Mouse (Mus musculus): ENCODE results near the gene 1810009A15Rik. TPM values are rescaled to one million over a fixed set of nuclear protein-coding genes. Genes with fewer than 3 reads are reported as not detected.

Gene 1810009A15Rik
- total RNA-seq, 2 experiments from 2014 or later, result 16.4 to 21.4 TPM

GRCm38 (mm10) chr19:8919000-8919399 is 30.3 kb downstream of the 1810009A15Rik start:
- no peak for DNase-seq
- intact Hi-C loops (cut with DNase I), result no loop called here

- intact Hi-C loops (cut with DNase I), result no loop called here
- no peak for DNase-seq
Observed at GRCm38 (mm10) chr19:8919684-8920072, 31.0 kb downstream of the 1810009A15Rik start.

GRCm38 (mm10) chr19:8920073-8920736 is 31.6 kb downstream of the 1810009A15Rik start, which contains the start of gene B3gat3:
TSS of gene B3gat3 (plus strand) at chr19:8920374.
- intact Hi-C loops (cut with DNase I), result no loop called here
- peak; percentile 94 for DNase-seq

- intact Hi-C loops (cut with DNase I), result no loop called here
Observed at GRCm38 (mm10) chr19:8920836-8921291, 32.2 kb downstream of the 1810009A15Rik start.

GRCm38 (mm10) chr19:8921741-8922140 is 33.1 kb downstream of the 1810009A15Rik start:
- no peak for DNase-seq
- intact Hi-C loops (cut with DNase I), result no loop called here

More at GRCm38 (mm10) chr19:8920836-8921291, 32.2 kb downstream of the 1810009A15Rik start:
- no peak for DNase-seq

GRCm38 (mm10) chr19:8926766-8927165 is 38.1 kb downstream of the 1810009A15Rik start:
- no peak for DNase-seq
- intact Hi-C loops (cut with DNase I), result no loop called here

GRCm38 (mm10) chr19:8927891-8928525 is 39.4 kb downstream of the 1810009A15Rik start:
- intact Hi-C loops (cut with DNase I), result no loop called here
- DNase-seq, result no peak

- intact Hi-C loops (cut with DNase I), result no loop called here
- peak; percentile 71 for DNase-seq
Observed at GRCm38 (mm10) chr19:8928689-8929223, 40.1 kb downstream of the 1810009A15Rik start.

GRCm38 (mm10) chr19:8929224-8930088 is 40.8 kb downstream of the 1810009A15Rik start, which contains the start of the genes Rom1 and Eml3:
TSS of gene Rom1 (minus strand) at chr19:8929356.
TSS of gene Eml3 (plus strand) at chr19:8929552.
- DNase-seq, result peak; percentile 73
- intact Hi-C loops (cut with DNase I), result no loop called here

GRCm38 (mm10) chr19:8930117-8930516 is 41.5 kb downstream of the 1810009A15Rik start:
- DNase-seq, result no peak
- intact Hi-C loops (cut with DNase I), result no loop called here

- intact Hi-C loops (cut with DNase I), result no loop called here
- DNase-seq, result no peak
Observed at GRCm38 (mm10) chr19:8930771-8931170, 42.1 kb downstream of the 1810009A15Rik start.

GRCm38 (mm10) chr19:8936736-8937135 is 48.1 kb downstream of the 1810009A15Rik start:
- no peak for DNase-seq
- intact Hi-C loops (cut with DNase I), result no loop called here

Small RNA genes within 50 kb of the gene (microRNA-seq; reads per million reads assigned to microRNA genes)
- gene Mir5136, result not detected

Other genes starting within 250 kb of the 1810009A15Rik start
- 10 to 100 TPM; 58.0 to 63.6 TPM for gene Chrm1, start 225.1 kb upstream of the 1810009A15Rik start, total RNA-seq (2021)
- gene Slc3a2, start 165.5 kb upstream of the 1810009A15Rik start, total RNA-seq (2021), result 100 to 1,000 TPM; 166 to 179 TPM
- gene Wdr74, start 153.0 kb upstream of the 1810009A15Rik start, total RNA-seq (2021), result 10 to 100 TPM; 55.9 to 56.5 TPM
- gene 1700092M07Rik, start 148.1 kb upstream of the 1810009A15Rik start, total RNA-seq (2021), result 1 to 10 TPM; 2.7 to 2.8 TPM
- 10 to 100 TPM; 70.8 to 77.5 TPM for gene Stx5a, start 147.4 kb upstream of the 1810009A15Rik start, total RNA-seq (2021)
- 100 to 1,000 TPM; 105 to 110 TPM for gene Nxf1, start 131.8 kb upstream of the 1810009A15Rik start, total RNA-seq (2021)
- gene Tmem223, start 117.9 kb upstream of the 1810009A15Rik start, total RNA-seq (2021), result 100 to 1,000 TPM in 1 of 2 experiments, 10 to 100 TPM in 1; 96.5 to 102 TPM
- 1 to 10 TPM; 8.2 to 9.2 TPM for gene Tmem179b, start 114.4 kb upstream of the 1810009A15Rik start, total RNA-seq (2021)
- gene Taf6l, start 102.4 kb upstream of the 1810009A15Rik start, total RNA-seq (2021), result 10 to 100 TPM; 24.9 to 29.4 TPM
- 10 to 100 TPM; 87.2 to 92.3 TPM for gene Polr2g, start 90.3 kb upstream of the 1810009A15Rik start, total RNA-seq (2021)
- gene Zbtb3, start 86.3 kb upstream of the 1810009A15Rik start, total RNA-seq (2021), result 1 to 10 TPM; 5.1 to 6.8 TPM
- 10 to 100 TPM; 46.0 to 47.2 TPM for gene Ttc9c, start 69.5 kb upstream of the 1810009A15Rik start, total RNA-seq (2021)
- gene Hnrnpul2, start 68.8 kb upstream of the 1810009A15Rik start, total RNA-seq (2021), result 100 to 1,000 TPM; 108 to 116 TPM
- not detected for gene AC129217.1, start 59.1 kb upstream of the 1810009A15Rik start, total RNA-seq (2021)
- gene Bscl2, start 51.4 kb upstream of the 1810009A15Rik start, total RNA-seq (2021), result 10 to 100 TPM; 76.9 to 78.4 TPM
- 100 to 1,000 TPM; 275 to 279 TPM for gene Gng3, start 49.7 kb upstream of the 1810009A15Rik start, total RNA-seq (2021)
- gene Lrrn4cl, start 38.1 kb upstream of the 1810009A15Rik start, total RNA-seq (2021), result under 1 TPM; 0.76 to 0.93 TPM
- gene Ubxn1, start 17.4 kb upstream of the 1810009A15Rik start, total RNA-seq (2021), result 100 to 1,000 TPM; 109 to 122 TPM
- gene Uqcc3, start 7.9 kb upstream of the 1810009A15Rik start, total RNA-seq (2021), result 10 to 100 TPM; 22.3 to 25.7 TPM
- gene Lbhd1, start 5.1 kb upstream of the 1810009A15Rik start, total RNA-seq (2021), result 1 to 10 TPM; 4.6 to 8.6 TPM
- gene Gm49403, start 4.9 kb upstream of the 1810009A15Rik start, total RNA-seq (2021), result not detected
- gene Gm49416, start 73 bp downstream of the 1810009A15Rik start, total RNA-seq (2021), result 1 to 10 TPM; 4.2 to 5.8 TPM
- gene Ints5, start 4.2 kb downstream of the 1810009A15Rik start, total RNA-seq (2021), result 10 to 100 TPM; 25.3 to 25.6 TPM
- 100 to 1,000 TPM; 102 to 110 TPM for gene Ganab, start 9.2 kb downstream of the 1810009A15Rik start, total RNA-seq (2021)
- gene B3gat3, start 31.5 kb downstream of the 1810009A15Rik start, total RNA-seq (2021), result 100 to 1,000 TPM; 109 to 115 TPM
- 1 to 10 TPM; 1.4 to 1.7 TPM for gene Rom1, start 40.5 kb downstream of the 1810009A15Rik start, total RNA-seq (2021)
- gene Eml3, start 40.7 kb downstream of the 1810009A15Rik start, total RNA-seq (2021), result 10 to 100 TPM in 1 of 2 experiments, 1 to 10 TPM in 1; 9.4 to 11.6 TPM
- gene Mta2, start 53.0 kb downstream of the 1810009A15Rik start, total RNA-seq (2021), result 10 to 100 TPM; 75.4 to 79.6 TPM
- 10 to 100 TPM; 17.5 to 20.0 TPM for gene Tut1, start 65.0 kb downstream of the 1810009A15Rik start, total RNA-seq (2021)
- gene Eef1g, start 78.2 kb downstream of the 1810009A15Rik start, total RNA-seq (2021), result 100 to 1,000 TPM; 385 to 398 TPM
- 10 to 100 TPM; 14.0 to 18.5 TPM for gene Ahnak, start 100.4 kb downstream of the 1810009A15Rik start, total RNA-seq (2021)
- gene Scgb1a1, start 199.1 kb downstream of the 1810009A15Rik start, total RNA-seq (2021), result under 1 TPM in 1 of 2 experiments, not detected in 1; 0.94 TPM
- 10 to 100 TPM; 50.1 to 53.3 TPM for gene Asrgl1, start 246.8 kb downstream of the 1810009A15Rik start, total RNA-seq (2021)

Data from left cerebral cortex, postnatal 4 days (tissue).